In the genomic region with DNA sequence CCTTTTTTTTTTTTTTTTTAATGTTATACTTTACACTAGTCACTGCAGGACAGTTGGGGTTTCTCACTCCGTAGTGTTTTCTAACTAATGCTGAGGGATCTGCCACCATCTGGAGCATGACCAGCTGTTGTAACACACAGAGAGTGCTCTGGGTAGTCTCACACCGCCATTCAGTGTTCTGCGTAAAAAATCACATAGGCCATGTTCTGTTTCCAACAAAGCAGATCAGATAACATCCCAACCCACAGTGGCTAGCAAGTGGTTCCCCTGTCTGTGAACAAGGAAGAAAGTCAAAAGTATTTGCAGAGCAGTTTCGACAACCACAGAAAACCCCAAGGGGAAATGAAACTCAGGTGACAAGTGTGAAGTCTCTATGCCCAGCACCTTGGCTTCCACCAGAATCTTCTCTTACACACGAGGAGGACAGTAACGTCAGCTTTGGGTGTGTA, we compare ENCODE assay signal across 1 mouse cellular context.
TF ChIP-seq lines count a peak whose summit lies in the region.

No protein-coding gene starts in this region.

TF ChIP-seq in CH12.LX, 34 proteins besides CTCF, POLR2A, EP300 and RAD21 (continued from another document):
- peak; percentile 90 for TF ChIP-seq ZNF384 (IDR thresholded peaks at IDR 0.05; ENCODE audit: low read depth, low read length)
- no peak for TF ChIP-seq PAX5 (IDR thresholded peaks at IDR 0.05; ENCODE audit: low read length)
- no peak for TF ChIP-seq GABPA (IDR thresholded peaks at IDR 0.05; ENCODE audit: insufficient replicate concordance, low read depth, low read length)
- TF ChIP-seq ZKSCAN1 (IDR thresholded peaks at IDR 0.05; ENCODE audit: borderline replicate concordance, low read depth, low read length), result no peak
- TF ChIP-seq HCFC1 (IDR thresholded peaks at IDR 0.05; ENCODE audit: low read depth, low read length), result peak; percentile 54
- TF ChIP-seq NELFE (IDR thresholded peaks at IDR 0.05; ENCODE audit: low read depth, low read length), result no peak
- TF ChIP-seq USF2 (conservative IDR thresholded peaks at IDR 0.05; ENCODE audit: low read depth, low read length), result no peak
- no peak for TF ChIP-seq POLR2AphosphoS2 (IDR thresholded peaks at IDR 0.05; ENCODE audit: low read depth, low read length)
- TF ChIP-seq ETS1 (conservative IDR thresholded peaks at IDR 0.05; ENCODE audit: low read depth, low read length), result peak; percentile 98
- TF ChIP-seq TBP (conservative IDR thresholded peaks at IDR 0.05; ENCODE audit: low read depth, low read length), result peak; percentile 89; the same call in 1 of the 2 replicates
- 0 out of 2 replicates have a peak, but pooled peaks have one; percentile 15 for TF ChIP-seq ELF1 (IDR thresholded peaks at IDR 0.05; ENCODE audit: low read depth, low read length)
- peak; percentile 92 for TF ChIP-seq MAFK (IDR thresholded peaks at IDR 0.05; ENCODE audit: insufficient replicate concordance, low read length)
- TF ChIP-seq E2F4 (IDR thresholded peaks at IDR 0.05; ENCODE audit: insufficient replicate concordance, low read depth, low read length), result no peak; the same call in 1 of the 2 replicates
